Mouse (Mus musculus) lung, adult 2 months (tissue): ENCODE data around the gene Map3k7. TPM values are rescaled to one million over a fixed set of nuclear protein-coding genes. Genes with fewer than 3 reads are reported as not detected.

Experiments used
- DNase-seq: peaks from one replicate; pipeline ENCODE4 v3.0.0; 2022
- H3K4me1 ChIP-seq: fragments of 200-500 bp; 2 replicates; pipeline ENCODE4 v1.6.1; 2011; ENCODE audit warnings: low read length; ENCODE audit not compliant: control insufficient read depth, insufficient read depth
- H3K4me3 ChIP-seq: fragments of 200-500 bp; replicated peaks from 2 replicates; pipeline ENCODE3; 2011; ENCODE audit warnings: low read depth, mild to moderate bottlenecking, control low read depth, low read length; ENCODE audit errors: extremely low read depth
- CTCF ChIP-seq: fragments of 200-500 bp; IDR thresholded peaks from 2 replicates; pipeline ENCODE4 v1.5.1; 2011; ENCODE audit warnings: mild to moderate bottlenecking, low read length, control low read depth; ENCODE audit not compliant: insufficient read depth
- POLR2A ChIP-seq: fragments of 200-500 bp; IDR thresholded peaks from 2 replicates; pipeline ENCODE4 v1.6.1; 2011; ENCODE audit warnings: low read depth, mild to moderate bottlenecking, control low read depth, low read length, borderline replicate concordance; ENCODE audit errors: extremely low read depth
- WGBS: fragments of 180-500 bp; shearing (Covaris S2); methylation state at CpG from one replicate; pipeline ENCODE4 v1.1.7; 2018; 5-methylcytosine and 5-hydroxymethylcytosine counted together
- polyA plus RNA-seq: library from polyadenylated mRNA; depleted of rRNA; stranded (reverse); fragments of >200 nt; gene quantifications from 2 replicates; pipeline ENCODE4 v1.2.3, GENCODE M21; 2012; rRNA removed

The Map3k7 gene
- 30.1 and 44.3 TPM in 2 replicates for polyA plus RNA-seq

DNA sequence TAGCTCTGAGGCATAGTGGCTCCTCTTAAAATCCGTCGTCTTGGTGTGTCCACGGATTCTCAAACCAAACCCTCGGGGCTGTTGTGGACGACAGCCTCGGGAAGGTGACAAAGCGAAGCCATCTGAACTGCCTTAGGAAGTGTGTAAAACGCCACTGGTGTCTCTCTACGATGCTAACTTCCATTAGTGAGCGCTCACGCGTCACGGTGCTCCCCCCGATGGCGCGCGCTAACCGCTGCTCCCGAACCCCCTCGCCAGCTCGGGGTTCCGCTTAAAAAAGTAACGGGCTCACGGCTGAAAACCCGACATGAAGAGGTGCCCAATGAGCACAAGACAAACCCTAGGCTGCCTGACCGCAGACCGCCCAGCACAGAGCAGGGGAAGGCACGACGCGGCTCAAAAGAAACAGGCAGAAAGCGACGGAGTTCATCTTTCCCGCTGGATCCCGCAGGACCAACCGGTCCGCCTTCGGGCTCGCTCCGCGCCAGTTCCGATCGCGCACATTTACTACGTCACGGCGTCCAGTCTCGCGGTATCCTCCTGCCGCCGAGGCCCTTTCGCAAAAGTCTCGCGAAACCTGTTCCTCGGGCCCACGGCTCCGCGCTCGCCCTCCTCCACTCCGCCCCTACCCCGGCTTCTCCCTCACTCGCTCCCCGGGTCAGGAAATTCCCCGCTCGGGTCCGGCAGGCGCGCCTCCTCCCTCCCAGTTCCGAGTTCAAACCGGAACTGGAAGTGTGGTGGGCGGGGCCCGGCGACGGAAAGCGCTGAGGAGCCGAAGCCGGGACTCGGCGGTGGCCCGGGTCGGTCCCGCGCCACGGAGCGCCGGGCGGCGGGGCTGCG is at the start of gene Map3k7:
Map3k7 (plus strand) TSS at position 744 of the 840 bp plus-strand sequence.
- peaks cover 5% of the 10 kb centered on the region for H3K4me1 ChIP-seq
- peak; percentile 96 for DNase-seq
- WGBS, result under 1% methylated on average over 87 of the region's 88 CpGs
- H3K4me3 ChIP-seq, result peak within 1 kb of the TSS; percentile 88
- TF ChIP-seq CTCF (no peak), POLR2A (peak; percentile 77; the same call in 1 of the 2 replicates)

DNA sequence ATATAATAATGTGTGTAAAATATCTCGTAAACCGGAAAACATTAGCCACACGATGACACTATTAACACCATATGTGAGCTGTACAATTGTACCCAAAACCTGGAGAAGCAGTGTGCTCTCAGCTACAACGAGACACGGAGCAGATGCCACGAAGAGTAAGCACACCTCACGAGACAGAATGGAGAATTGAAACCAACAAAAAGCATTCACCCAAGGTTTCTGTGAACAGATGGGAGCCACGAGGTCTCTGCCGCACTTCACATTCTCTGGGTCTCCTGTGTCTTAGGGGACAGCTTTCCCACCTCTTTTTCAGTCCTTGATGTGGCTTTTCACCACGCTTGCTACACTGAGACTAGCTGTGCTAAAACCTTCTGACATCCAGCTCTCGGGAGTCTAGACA is 48.8 kb upstream of the Map3k7 start:
- no peak for TF ChIP-seq CTCF
- TF ChIP-seq POLR2A, result no peak
- WGBS, result 79% methylated on average over 11 of the region's 11 CpGs
- Histone ChIP-seq H3K4me1 (no peaks in the 10 kb centered on the region), H3K4me3 (no peak overlapping the region)
- no peak for DNase-seq

GRCm38 (mm10) chr4:31918717-31919116 is 45.2 kb upstream of the Map3k7 start:
- H3K4me1 ChIP-seq, result no peaks in the 10 kb centered on the region
- no peak for DNase-seq
- no peak overlapping the region for H3K4me3 ChIP-seq
- 91% methylated on average over 5 of the region's 5 CpGs for WGBS
- no peak for TF ChIP-seq POLR2A
- TF ChIP-seq CTCF, result no peak

DNA sequence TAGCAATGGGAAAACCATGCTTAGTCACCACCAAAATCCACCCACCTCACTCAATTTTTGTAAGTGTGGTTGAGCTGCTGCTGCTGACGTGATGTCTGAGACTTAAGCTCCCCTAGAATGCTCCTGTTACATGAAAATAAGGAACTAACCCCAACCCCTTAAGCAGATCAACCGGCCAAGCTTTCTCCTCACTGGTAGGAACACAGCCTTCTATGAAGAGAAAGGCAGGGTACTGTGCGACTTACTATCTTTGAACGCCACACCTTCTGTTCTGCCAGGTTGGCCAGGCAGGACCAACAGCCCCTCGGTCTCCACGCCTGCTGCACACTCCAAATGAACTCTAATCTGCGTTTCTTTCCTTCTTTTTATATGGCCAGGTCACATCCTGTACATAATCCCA is 41.7 kb upstream of the Map3k7 start:
- TF ChIP-seq CTCF (no peak), POLR2A (no peak)
- H3K4me1 ChIP-seq, result no peaks in the 10 kb centered on the region
- 65% methylated on average over 7 of the region's 7 CpGs for whole genome bisulfite sequencing

DNA sequence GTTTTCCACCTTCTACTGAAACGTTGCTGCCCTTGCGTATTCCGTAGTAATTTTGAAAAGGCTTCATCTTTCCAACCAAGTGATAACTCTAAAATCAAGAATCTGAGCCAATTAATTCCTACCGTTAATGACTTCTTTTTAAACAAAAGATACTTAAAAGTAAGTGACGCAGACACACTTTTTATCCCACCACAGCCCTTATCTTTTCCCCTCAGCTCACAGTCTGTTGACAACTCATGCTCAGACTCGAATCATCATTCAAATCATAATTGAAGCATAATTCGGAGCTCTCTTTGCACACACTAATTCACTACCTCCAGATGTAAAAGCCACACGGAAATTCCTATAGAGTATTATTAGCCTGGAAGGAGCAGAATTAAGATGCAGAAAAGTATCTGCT is 40.5 kb upstream of the Map3k7 start:
- DNase-seq, result no peak
- 59% methylated on average over 8 of the region's 8 CpGs for WGBS
- no peaks in the 10 kb centered on the region for H3K4me1 ChIP-seq
- TF ChIP-seq POLR2A, result no peak
- no peak for TF ChIP-seq CTCF
- H3K4me3 ChIP-seq, result no peak overlapping the region

More for the DNA sequence above, 41.7 kb upstream of the Map3k7 start:
- H3K4me3 ChIP-seq, result no peak overlapping the region
- DNase-seq, result no peak

- no peak for DNase-seq
- Histone ChIP-seq H3K4me1 (no peaks in the 10 kb centered on the region), H3K4me3 (no peak overlapping the region)
- WGBS, result 47% methylated on average over 14 of the region's 14 CpGs
- TF ChIP-seq POLR2A (no peak), CTCF (no peak)
Measured at GRCm38 (mm10) chr4:31924301-31925185, 39.4 kb upstream of the Map3k7 start.

- WGBS, result 42% methylated on average over 3 of the region's 3 CpGs
- TF ChIP-seq POLR2A (no peak), CTCF (no peak)
- H3K4me1 ChIP-seq, result peaks cover 5% of the 10 kb centered on the region
- H3K4me3 ChIP-seq, result no peak overlapping the region
- no peak for DNase-seq
Measured at GRCm38 (mm10) chr4:31933171-31933570, 30.7 kb upstream of the Map3k7 start.

DNA sequence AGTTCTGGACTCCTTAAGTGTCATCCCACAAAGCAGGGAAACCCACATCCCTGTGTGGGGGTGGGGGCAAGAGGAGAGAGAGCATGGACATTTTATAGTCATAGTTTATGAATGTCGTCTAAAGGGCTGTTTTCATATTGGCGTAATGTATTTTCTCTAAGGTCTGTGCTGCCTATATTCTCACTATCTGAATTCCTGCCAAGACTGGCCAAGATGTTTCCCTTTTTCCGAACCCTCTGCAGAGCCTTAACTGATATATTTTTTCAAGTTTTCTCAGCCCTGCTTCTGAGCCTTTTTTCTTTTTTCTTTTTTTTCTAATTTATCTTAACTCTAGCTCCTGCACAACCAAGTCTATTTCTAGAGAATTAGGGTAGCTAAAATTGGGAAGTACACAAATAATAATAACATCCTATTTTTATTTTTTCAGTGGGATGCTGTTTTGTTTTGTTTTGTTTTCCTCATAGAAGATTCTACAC is 28.0 kb upstream of the Map3k7 start:
- no peak overlapping the region for H3K4me3 ChIP-seq
- TF ChIP-seq CTCF (no peak), POLR2A (no peak)
- WGBS, result 61% methylated on average over 3 of the region's 3 CpGs

GRCm38 (mm10) chr4:31936358-31936757 is 27.5 kb upstream of the Map3k7 start:
- DNase-seq, result no peak
- 31% methylated on average over 8 of the region's 8 CpGs for WGBS
- TF ChIP-seq CTCF (no peak), POLR2A (no peak)
- Histone ChIP-seq H3K4me3 (no peak overlapping the region), H3K4me1 (peaks cover 5% of the 10 kb centered on the region)

More for the DNA sequence above, 28.0 kb upstream of the Map3k7 start:
- no peak for DNase-seq
- H3K4me1 ChIP-seq, result peaks cover 5% of the 10 kb centered on the region

DNA sequence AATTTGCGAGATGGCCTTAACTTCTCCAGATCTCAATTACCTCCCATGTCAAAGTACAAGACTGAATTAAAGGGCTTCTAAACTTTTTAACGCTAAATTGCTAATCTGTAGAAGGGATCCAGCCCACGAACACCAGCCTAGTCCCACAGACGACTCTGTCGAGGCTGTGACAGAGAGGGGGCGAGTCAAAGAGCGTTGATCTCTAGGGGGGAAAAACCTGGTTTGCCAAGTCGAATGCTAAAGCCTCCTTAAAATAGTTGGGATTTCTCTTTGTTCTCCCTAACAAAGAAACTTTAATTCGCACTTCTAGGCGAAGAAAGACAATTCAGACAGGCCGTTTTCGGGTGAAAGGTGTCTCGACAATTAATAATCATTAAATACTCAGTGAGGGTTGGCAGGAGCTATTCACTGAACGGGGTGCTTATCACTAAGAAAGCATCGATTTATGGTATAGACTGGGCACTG is 27.0 kb upstream of the Map3k7 start:
- TF ChIP-seq POLR2A, result no peak
- TF ChIP-seq CTCF, result no peak
- WGBS, result 26% methylated on average over 15 of the region's 15 CpGs
- H3K4me3 ChIP-seq, result no peak overlapping the region
- DNase-seq, result no peak
- H3K4me1 ChIP-seq, result peaks cover 5% of the 10 kb centered on the region
